Mouse (Mus musculus) heart, adult 2 months (tissue): ENCODE data around the gene Samd11. TPM values are rescaled to one million over a fixed set of nuclear protein-coding genes. Genes with fewer than 3 reads are reported as not detected.
A peak's percentile ranks its signal among the peaks of the same experiment; 100 is the strongest.

Experiments
- DNase-seq, 2 experiments: peaks; one replicate each; pipeline ENCODE4 v3.0.0; 2021
- H3K27ac ChIP-seq: fragments of 200-600 bp; 2 replicates; pipeline ENCODE4 v1.8.1; 2022
- H3K27me3 ChIP-seq: fragments of 200-500 bp; 2 replicates; pipeline ENCODE4 v1.6.1; 2012; ENCODE audit warnings: mild to moderate bottlenecking, low read length, inconsistent platforms, mixed read lengths; ENCODE audit not compliant: control insufficient read depth, insufficient read depth
- H3K36me3 ChIP-seq: fragments of 200-500 bp; 2 replicates; pipeline ENCODE4 v1.6.1; 2012; ENCODE audit warnings: low read length, inconsistent platforms; ENCODE audit not compliant: control insufficient read depth, insufficient read depth
- H3K4me1 ChIP-seq: fragments of 200-500 bp; 2 replicates; pipeline ENCODE4 v1.6.1; 2011; ENCODE audit warnings: low read length; ENCODE audit not compliant: control insufficient read depth, insufficient read depth
- H3K4me3 ChIP-seq: fragments of 200-600 bp; 2 replicates; pipeline ENCODE4 v1.8.1; 2022
- H3K79me2 ChIP-seq: fragments of 200-500 bp; replicated peaks from 2 replicates; pipeline ENCODE4 v1.6.1; 2012; ENCODE audit warnings: mild to moderate bottlenecking, inconsistent platforms, low read length, moderate library complexity, mixed read lengths; ENCODE audit not compliant: control insufficient read depth, insufficient read depth
- H3K9ac ChIP-seq: fragments of 200-500 bp; 2 replicates; pipeline ENCODE4 v1.6.1; 2012; ENCODE audit warnings: low read depth, mild to moderate bottlenecking, control low read depth, inconsistent platforms, low read length, mixed read lengths
- CTCF ChIP-seq: fragments of 200-600 bp; IDR thresholded peaks from 2 replicates; pipeline ENCODE4 v1.8.1; 2022; ENCODE audit warnings: antibody characterized with exemption, mild to moderate bottlenecking, moderate library complexity
- EP300 ChIP-seq: fragments of 200-500 bp; IDR thresholded peaks from 2 replicates; pipeline ENCODE4 v1.6.1; 2011; ENCODE audit warnings: low read depth, low read length, control low read depth; ENCODE audit not compliant: insufficient read depth
- POLR2A ChIP-seq: fragments of 200-500 bp; IDR thresholded peaks from 2 replicates; pipeline ENCODE4 v1.6.1; 2011; ENCODE audit warnings: mild to moderate bottlenecking, low read depth, low read length, control low read depth; ENCODE audit not compliant: insufficient read depth
- WGBS: fragments of 180-500 bp; shearing (Covaris S2); methylation state at CpG from one replicate; pipeline ENCODE4 v1.1.7; 2018; 5-methylcytosine and 5-hydroxymethylcytosine counted together
- intact Hi-C: fragments of 180-260 bp; cut with DNase I; formaldehyde crosslinking; loops from one replicate; pipeline ENCODE4 v1.15.1; 2025
- polyA plus RNA-seq: library from polyadenylated mRNA; depleted of rRNA; stranded (reverse); fragments of >200 nt; gene quantifications from 2 replicates; pipeline ENCODE4 v1.2.3, GENCODE M21; 2012
- total RNA-seq, 2 experiments: library from RNA; stranded (reverse); gene quantifications; 2 replicates each; pipeline ENCODE4 v1.2.3; 2021

The Samd11 gene
- total and polyA plus RNA-seq, 3 experiments, result 0.61 TPM; not detected in 2

- TF ChIP-seq EP300 (no peak), CTCF (no peak), POLR2A (no peak)
- no peak overlapping the region for H3K4me3 ChIP-seq
- 77% methylated on average over 8 of the region's 8 CpGs for WGBS
- no peak overlapping the region for H3K27ac ChIP-seq
- no peaks in the 10 kb centered on the region for H3K79me2 ChIP-seq
- peaks cover 6% of the 10 kb centered on the region; the same call in 1 of the 2 replicates for H3K27me3 ChIP-seq
- DNase-seq, result no peak
- no peaks in the 10 kb centered on the region for H3K36me3 ChIP-seq
- peaks cover 2% of the 10 kb centered on the region; the same call in 1 of the 2 replicates for H3K4me1 ChIP-seq
- intact Hi-C loops, result no loop called here
- no peak overlapping the region for H3K9ac ChIP-seq
Measured at GRCm38 (mm10) chr4:156251081-156251480, 4.4 kb downstream of the Samd11 start.

DNA sequence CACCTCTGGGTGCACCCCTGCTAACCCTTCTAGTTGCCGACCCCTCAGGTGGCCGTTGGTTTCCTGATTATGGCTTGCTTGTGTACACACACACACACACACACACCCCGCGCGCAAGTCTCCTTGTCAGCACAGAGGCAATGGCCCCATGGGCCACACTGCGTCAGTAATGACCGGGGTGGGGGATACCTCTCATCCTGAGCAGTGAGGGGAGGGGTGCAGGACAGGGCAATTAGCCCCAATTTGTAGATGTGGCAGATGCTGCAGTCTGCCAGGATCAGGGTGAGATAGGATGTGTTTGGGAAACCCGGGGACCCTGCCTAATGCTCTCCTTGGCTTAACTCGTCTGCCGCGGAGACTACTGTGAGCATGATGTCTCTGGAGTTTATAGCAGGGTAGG lies 5.9 kb downstream of the Samd11 start:
- Histone ChIP-seq H3K27me3 (peaks cover 3% of the 10 kb centered on the region; the same call in 1 of the 2 replicates), H3K9ac (no peak overlapping the region), H3K27ac (no peak overlapping the region), H3K4me3 (no peak overlapping the region), H3K79me2 (no peaks in the 10 kb centered on the region), H3K36me3 (no peaks in the 10 kb centered on the region), H3K4me1 (peaks cover 2% of the 10 kb centered on the region; the same call in 1 of the 2 replicates)
- intact Hi-C loops, result no loop called here
- WGBS, result 69% methylated on average over 11 of the region's 11 CpGs
- TF ChIP-seq POLR2A (no peak), CTCF (no peak), EP300 (no peak)
- no peak for DNase-seq

DNA sequence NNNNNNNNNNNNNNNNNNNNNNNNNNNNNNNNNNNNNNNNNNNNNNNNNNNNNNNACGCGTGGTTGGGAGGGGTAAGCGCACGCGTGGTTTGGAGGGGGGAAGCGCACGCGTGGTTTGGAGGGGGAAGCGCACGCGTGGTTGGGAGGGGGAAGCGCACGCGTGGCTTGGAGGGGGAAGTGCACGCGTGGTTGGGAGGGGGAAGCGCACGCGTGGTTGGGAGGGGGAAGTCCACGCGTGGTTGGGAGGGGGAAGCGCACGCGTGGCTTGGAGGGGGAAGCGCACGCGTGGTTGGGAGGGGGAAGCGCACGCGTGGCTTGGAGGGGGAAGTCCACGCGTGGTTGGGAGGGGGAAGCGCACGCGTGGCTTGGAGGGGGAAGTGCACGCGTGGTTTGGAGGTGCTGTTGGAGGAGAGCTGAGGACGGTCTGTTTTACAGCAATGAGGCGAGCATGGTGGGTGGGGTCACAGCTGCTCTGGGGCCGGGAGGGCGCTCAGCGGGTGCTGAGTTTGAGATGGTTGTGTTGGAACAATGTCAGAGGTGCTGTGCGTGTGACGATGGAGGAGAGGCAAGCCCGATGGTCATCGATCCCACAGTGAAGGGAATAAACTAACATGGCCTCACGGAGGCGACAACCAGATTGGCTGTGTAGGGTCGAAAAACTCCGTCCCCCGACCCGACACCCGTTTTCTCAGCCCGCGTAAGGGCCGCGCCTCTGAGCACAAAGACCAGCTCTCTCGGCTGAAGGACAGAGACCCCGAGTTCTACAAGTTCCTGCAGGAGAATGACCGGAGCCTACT lies 18.6 kb downstream of the Samd11 start:
- H3K4me1 ChIP-seq, result peaks cover 2% of the 10 kb centered on the region; the same call in 1 of the 2 replicates
- H3K4me3 ChIP-seq, result no peak overlapping the region
- 36% methylated on average over 58 of the region's 60 CpGs for WGBS
- no peak overlapping the region for H3K27ac ChIP-seq
- H3K9ac ChIP-seq, result peak overlapping the region; percentile 39
- H3K79me2 ChIP-seq, result peaks cover 3% of the 10 kb centered on the region
- no peaks in the 10 kb centered on the region for H3K36me3 ChIP-seq
- no peaks in the 10 kb centered on the region for H3K27me3 ChIP-seq
- DNase-seq, result no peak
- intact Hi-C loops, result loop anchor here (2.0 kb wide), 1 partner anchor 126 kb away; no protein-coding TSS in a partner anchor
- TF ChIP-seq EP300 (no peak), POLR2A (no peak), CTCF (no peak)

GRCm38 (mm10) chr4:156235808-156236533 lies 19.5 kb downstream of the Samd11 start, which contains the start of gene Noc2l:
Gene Noc2l, plus strand, starts transcription at chr4:156236010.
- H3K9ac ChIP-seq, result peak within 1 kb of the TSS; percentile 90
- no peaks in the 10 kb centered on the region for H3K27me3 ChIP-seq
- peak within 1 kb of the TSS; percentile 83 for H3K27ac ChIP-seq
- no peaks in the 10 kb centered on the region for H3K36me3 ChIP-seq
- intact Hi-C loops, result loop anchor here (2.0 kb wide), 2 partner anchors 33 to 125 kb away; partner anchors contain the start of gene AW011738
- WGBS, result under 1% methylated on average over 86 of the region's 90 CpGs
- peak; percentile 93 to 94 for DNase-seq
- peaks cover 3% of the 10 kb centered on the region for H3K79me2 ChIP-seq
- peaks cover 2% of the 10 kb centered on the region; the same call in 1 of the 2 replicates for H3K4me1 ChIP-seq
- peak within 1 kb of the TSS; percentile 75 for H3K4me3 ChIP-seq
- TF ChIP-seq CTCF (no peak), POLR2A (peak; percentile 69)

DNA sequence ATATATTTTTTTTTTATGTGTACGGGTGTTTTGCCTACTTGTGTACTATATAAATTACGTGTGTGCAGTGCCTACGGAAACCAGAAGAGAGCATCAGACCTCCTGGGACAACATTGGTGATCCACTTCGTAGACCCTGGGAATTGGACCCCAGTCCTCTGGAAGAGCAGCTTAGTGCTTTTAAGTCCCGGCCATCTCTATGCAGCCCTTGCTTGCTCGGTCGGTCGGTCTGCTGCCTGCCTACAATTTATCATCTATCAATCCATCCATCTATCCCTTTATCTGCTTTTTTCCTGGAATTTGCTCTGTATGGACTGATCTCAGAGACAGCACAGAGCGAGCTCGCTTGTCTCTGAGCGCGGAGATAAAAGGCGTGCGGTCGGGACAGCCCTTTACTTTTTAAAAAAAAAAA lies 20.1 kb downstream of the Samd11 start:
- TF ChIP-seq CTCF, result 0 out of 2 replicates have a peak, but pooled peaks have one; percentile 11
- TF ChIP-seq POLR2A, result no peak
- H3K27ac ChIP-seq, result peak overlapping the region; percentile 64
- H3K36me3 ChIP-seq, result no peaks in the 10 kb centered on the region
- peak overlapping the region; percentile 75 for H3K4me3 ChIP-seq
- WGBS, result under 1% methylated on average over 15 of the region's 15 CpGs
- DNase-seq, result no peak
- peaks cover 2% of the 10 kb centered on the region; the same call in 1 of the 2 replicates for H3K4me1 ChIP-seq
- intact Hi-C loops, result loop anchor here (2.0 kb wide), 1 partner anchor 33 kb away; the partner anchor contains the start of gene AW011738
- H3K27me3 ChIP-seq, result no peaks in the 10 kb centered on the region
- H3K9ac ChIP-seq, result peak overlapping the region; percentile 41; the same call in 1 of the 2 replicates
- peaks cover 3% of the 10 kb centered on the region for H3K79me2 ChIP-seq

DNA sequence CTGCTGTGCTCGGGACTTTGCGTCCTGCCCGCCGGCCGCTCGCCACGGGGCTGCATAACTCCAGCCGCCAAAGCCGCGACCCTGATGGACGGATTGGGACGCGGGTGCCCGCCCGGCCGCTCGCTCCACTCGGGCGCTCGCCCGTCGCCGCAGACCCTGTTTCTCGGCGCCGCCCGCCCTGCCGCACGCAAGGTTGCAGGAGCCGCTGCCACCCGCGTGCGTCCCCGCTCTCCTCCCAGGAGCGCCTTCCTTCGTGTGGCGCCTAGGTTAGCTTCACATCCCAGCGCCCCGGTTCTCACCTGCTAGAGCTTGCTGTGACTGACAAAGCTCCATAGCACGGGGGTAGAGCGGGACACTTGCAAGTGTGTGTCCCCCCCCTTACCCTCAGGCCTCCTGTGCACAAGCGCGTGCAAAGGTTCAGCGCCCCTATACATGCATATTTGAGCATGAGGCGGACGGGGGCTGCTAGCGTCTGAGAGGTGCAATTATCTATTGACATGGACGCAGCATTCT lies 20.7 kb downstream of the Samd11 start, which contains the start of gene Plekhn1:
Gene Plekhn1, minus strand, starts transcription at position 157 of the 513 bp plus-strand sequence.
- H3K36me3 ChIP-seq, result no peaks in the 10 kb centered on the region
- peaks cover 2% of the 10 kb centered on the region; the same call in 1 of the 2 replicates for H3K4me1 ChIP-seq
- peaks cover 3% of the 10 kb centered on the region for H3K79me2 ChIP-seq
- TF ChIP-seq EP300 (no peak), POLR2A (0 out of 2 replicates have a peak, but pooled peaks have one; percentile 9), CTCF (0 out of 2 replicates have a peak, but pooled peaks have one; percentile 10)
- intact Hi-C loops, result loop anchor here (2.0 kb wide), 1 partner anchor 32 kb away; the partner anchor contains the start of gene AW011738
- H3K27me3 ChIP-seq, result no peaks in the 10 kb centered on the region
- peak within 1 kb of the TSS; percentile 75 for H3K4me3 ChIP-seq
- peak; percentile 86 to 87 for DNase-seq
- WGBS, result under 1% methylated on average over 48 of the region's 48 CpGs
- peak within 1 kb of the TSS; percentile 83 for H3K27ac ChIP-seq
- peak within 1 kb of the TSS; percentile 90 for H3K9ac ChIP-seq
